Mouse (Mus musculus) liver, postnatal 0 days (tissue): ENCODE measurements around the gene Gp1bb.

Experiments used
- CTCF ChIP-seq: sonication (generic); IDR thresholded peaks from 2 replicates; pipeline ENCODE4 v1.5.1; 2016; ENCODE audit warnings: antibody characterized with exemption, low read depth
- EP300 ChIP-seq: IDR thresholded peaks from 2 replicates; pipeline ENCODE4 v1.6.1; 2016; ENCODE audit warnings: antibody characterized with exemption, low read depth, mild to moderate bottlenecking

- TF ChIP-seq EP300 = no peak
- TF ChIP-seq CTCF = no peak
Measured at GRCm38 (mm10) chr16:18598006-18598405, 24.2 kb downstream of the Gp1bb start.
